Mouse (Mus musculus) kidney, adult 11 months (tissue): ENCODE results near the gene Ppib.

Source experiments
- DNase-seq: peaks from one replicate; pipeline ENCODE4 v3.0.0; 2022

The Ppib gene

GRCm38 (mm10) chr9:66078493-66078892 is 18.5 kb downstream of the Ppib start:
- no peak for DNase-seq

- no peak for DNase-seq
Observed at GRCm38 (mm10) chr9:66080804-66081459, 20.9 kb downstream of the Ppib start.

- no peak for DNase-seq
Observed at GRCm38 (mm10) chr9:66081999-66082398, 22.0 kb downstream of the Ppib start.

DNA sequence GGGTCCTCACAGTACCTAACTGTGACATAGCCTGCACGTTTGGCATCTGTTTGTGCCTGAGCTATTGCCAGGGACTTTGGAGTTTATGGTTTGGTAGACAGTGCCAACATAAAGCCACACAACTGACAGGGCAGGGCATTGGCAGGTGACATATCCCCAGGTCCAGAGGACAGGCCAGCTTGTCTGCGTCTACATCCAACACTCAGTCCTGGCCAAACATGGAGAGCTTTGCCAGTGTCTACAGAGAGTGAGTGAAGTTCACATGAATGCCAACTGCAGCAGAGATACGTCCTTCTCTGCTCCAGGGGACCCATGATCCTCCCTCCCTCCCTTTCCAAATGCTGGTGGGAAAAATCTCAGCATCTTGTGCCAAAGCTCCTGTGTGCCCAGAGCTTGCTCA is 24.1 kb downstream of the Ppib start:
- no peak for DNase-seq

DNA sequence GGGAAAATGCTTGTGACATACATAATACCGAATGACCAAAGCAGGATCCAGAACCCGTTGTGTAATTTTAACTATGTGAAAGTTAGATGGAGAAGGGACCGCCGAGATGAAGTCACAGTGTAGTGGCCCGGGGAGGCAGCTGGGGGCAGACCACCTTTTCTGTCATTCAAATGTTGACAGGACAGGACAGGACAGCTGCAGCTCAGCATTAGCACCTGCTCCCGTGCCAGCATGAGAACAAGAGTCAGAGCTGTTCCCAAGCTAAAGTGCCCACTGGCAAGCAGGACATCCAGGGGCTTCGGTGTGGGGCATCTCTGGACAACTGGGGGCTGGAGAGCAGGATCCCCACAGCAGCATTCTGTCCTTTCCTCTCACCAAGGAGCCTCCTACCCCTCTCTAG is 27.0 kb downstream of the Ppib start:
- DNase-seq = no peak

DNA sequence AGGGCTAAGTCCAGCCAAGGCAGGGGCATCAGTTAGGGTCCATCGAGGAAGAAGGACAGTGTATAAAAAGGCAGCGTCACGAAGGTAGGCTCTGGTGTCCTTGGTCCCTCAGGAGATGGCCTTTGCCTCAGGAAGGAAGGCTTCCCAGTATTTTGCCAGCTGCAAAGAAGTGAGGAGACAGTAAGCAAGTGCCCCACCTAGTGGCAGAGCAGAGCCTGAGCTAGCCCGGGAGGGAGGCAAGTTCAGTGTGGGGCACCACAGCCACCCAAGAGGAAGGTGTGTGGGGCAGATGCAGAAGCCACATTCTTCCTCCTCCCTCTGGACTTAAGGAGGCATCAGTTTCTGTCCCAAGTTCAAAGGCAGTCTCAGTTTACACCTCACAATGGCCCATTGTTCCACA is 28.4 kb downstream of the Ppib start:
- no peak for DNase-seq

GRCm38 (mm10) chr9:66090593-66091244 is 30.7 kb downstream of the Ppib start:
- no peak for DNase-seq

DNA sequence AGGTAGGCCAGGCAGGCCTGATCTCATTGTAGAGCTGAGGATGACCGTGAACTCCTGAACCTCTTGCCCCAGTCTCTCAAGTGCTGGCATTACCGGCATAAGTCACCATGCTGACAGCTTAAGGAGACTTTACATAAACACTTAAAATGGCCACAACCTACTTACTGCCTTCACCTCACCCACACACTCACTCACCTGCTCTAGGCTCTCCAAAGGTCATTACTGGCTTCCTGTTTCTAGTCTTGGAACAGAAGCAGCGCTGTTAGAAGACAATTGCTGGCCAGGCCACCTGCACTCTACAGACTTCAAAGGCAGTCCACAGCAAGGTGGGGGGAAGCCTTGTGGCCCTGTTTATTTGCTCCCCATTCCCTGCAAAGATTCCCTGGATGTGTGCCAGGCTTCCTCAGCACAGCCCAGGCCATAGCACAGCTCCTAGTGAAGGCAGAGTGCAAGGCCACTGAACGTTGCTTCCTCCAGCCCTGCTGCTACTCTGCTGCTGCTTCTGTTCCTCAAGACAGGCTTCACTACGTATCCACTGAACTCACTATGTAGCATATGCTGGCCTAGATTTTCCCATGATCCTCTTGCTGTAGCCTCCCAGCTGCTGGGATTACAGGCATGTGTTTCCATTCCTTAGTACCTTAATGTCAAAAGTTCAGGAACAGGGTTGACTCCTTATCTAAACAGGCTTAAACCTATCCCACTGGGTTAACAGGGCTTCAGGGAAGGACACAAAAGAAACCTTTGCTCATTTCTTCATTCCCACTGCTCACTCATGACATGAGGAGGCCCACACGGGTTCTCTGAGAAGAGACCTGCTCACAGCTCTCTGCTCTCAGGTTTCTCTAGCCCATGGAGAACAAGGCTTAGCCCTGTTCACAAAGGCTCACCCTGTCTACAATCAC is 31.6 kb downstream of the Ppib start:
- no peak for DNase-seq

- no peak for DNase-seq
Observed at GRCm38 (mm10) chr9:66092664-66093063, 32.6 kb downstream of the Ppib start.

- no peak for DNase-seq
Observed at GRCm38 (mm10) chr9:66101577-66101976, 41.6 kb downstream of the Ppib start.

DNA sequence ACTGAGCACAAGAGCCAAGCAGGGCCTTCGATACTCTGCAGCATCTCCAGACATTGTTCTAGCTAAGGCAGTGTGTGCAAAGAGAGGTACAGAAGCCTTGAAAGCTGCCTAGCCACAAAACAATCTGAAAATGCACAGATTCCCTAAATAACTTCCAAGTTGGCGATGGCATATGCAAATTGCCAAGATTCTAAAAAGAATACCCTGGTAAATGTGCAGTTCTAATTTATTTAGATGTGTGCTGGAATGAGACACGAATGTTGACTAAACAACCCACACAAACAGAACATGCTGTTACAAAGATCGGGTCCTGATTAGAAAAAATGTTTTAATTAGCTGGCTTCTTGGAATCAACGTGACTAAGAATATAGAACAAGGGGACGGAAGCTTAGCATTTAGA is 42.6 kb downstream of the Ppib start:
- no peak for DNase-seq

DNA sequence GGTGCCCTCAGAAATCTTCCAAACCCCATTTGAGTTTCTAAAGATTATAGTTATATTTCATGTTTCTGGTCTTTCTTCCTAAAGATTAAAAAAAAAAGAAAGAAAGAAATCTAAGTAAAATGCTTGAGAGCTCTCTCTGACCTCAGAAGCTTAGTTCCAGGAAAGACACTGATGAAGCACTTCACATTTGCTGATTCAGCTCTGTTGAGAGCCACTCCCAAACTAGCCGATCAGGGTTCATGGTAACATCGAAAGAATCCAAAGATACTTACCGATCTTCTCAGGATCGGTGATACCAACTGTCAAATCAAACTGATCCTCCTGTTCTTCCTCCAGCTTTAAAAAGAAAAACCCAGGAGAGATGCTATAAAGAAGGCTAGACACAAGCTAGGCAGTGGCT is 44.6 kb downstream of the Ppib start:
- no peak for DNase-seq

GRCm38 (mm10) chr9:66105168-66105567 is 45.1 kb downstream of the Ppib start:
- DNase-seq = peak; percentile 46

DNA sequence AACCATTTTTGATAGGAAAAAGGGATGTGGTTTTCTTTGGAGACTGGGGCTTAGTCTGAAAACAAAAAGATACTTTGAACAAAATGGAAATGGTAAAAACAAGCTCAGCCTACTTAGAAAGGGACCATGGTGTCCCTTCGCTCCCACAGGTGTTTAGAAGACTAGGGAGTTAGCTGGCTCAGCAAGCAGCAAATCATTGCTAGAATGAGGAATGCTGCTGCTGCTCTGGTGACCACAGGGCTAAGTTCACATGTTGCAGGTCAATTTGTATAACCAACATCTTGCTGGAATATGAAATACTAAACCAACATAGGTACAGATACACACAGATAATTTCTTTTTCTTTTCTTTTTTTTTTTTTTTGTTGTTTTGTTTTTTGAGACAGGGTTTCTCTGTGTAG is 49.6 kb downstream of the Ppib start:
- peak; percentile 65 for DNase-seq

DNA sequence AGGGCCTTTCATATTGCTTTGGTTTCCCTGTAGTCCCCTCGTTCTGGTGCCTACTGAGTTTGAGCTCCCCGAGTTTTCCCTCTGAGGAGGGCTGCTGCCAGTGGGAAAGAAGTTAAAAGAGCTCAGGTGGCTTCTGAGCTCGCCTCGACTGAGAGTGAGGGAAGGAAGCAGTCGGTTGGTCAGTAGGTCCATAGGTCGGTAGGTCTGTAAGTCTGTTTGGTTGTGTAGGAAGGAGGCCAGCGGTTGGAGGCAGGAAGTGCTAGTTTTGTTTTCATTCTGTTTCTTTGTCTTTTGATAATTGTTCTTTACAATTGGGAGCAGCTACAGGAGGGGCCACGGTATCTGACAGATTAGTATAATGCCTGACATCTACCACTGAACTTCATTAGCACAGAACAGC is 50.1 kb downstream of the Ppib start:
- DNase-seq = no peak

DNA sequence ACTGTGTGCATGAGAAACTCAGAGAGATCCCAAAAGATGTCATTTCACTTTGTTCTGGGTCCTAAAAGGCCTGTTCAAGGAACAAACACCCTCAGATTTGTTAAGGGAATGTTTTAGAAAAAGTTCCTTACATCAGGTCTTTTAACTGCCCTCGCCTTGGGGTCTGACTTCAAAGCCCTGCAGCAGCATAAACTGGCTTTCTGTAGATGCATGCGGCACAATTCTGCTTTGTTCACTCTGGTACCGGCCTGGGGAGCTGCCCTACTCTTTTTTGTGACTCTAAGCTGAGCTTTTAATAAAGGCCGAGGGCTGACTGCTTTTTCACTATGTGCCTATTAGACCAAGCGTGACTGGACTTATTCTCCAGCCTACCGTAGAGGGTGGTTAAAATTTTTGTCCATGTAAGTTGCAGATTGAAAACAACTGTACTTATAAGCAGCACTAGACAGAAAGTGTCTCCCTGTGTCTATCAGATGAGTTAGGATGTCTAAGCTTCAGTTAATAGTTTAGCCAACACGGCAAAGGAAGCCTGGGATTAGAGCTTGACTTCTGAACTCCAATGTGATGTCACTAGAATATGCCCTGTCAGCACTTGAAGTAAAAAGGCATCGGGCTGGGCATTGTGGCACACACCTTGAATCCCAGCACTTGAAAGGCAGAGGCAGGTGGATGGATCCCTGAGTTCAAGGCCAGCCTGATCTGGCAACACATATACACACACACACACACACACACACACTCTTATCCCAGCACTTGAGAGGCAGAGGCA is 50.8 kb downstream of the Ppib start:
- DNase-seq = peak; percentile 68

DNA sequence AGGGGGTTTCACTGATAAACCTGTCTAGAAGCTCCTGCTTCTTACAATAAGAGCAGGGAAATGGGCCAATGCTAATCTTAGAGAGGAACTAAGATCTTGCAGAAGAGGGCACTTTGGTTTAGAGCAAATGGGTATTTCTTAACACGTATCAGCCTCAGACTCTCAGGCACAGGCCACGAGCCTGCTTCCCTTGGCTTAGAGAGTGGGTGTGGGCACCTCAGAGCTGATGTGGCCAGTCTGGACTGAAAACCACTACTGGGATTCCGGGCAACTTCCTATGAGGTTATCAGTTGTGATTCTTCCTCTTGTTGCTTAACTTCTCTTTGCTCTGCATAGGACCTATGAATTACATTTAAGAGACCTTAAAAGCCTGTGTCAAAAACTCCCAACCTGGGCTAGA is 54.3 kb downstream of the Ppib start:
- DNase-seq = no peak
